Mouse (Mus musculus): ENCODE data around the gene Msi2.

Gene Msi2

DNA sequence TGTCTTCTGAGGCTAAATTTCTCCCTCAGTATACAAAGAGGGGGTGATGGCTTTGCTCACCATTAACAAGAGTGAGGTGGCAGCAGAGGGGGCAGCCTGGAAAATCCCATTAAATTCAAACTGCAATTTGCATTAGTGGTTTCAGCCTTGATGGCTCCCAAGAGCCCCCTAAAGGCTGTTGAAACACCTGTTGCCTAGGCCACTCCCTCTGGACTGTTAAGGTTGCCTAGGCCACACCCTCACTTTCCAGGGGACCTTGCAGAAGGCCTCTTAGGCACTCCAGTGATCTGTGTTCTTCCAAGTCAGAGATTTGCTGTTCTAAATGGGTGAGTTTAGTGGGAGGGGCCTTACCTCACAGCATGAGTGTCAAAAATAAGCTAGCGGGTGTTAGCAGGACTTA lies 232.3 kb downstream of the Msi2 start:
- DNase-seq (ENCODE audit: low read depth, low spot score) = no peak

DNA sequence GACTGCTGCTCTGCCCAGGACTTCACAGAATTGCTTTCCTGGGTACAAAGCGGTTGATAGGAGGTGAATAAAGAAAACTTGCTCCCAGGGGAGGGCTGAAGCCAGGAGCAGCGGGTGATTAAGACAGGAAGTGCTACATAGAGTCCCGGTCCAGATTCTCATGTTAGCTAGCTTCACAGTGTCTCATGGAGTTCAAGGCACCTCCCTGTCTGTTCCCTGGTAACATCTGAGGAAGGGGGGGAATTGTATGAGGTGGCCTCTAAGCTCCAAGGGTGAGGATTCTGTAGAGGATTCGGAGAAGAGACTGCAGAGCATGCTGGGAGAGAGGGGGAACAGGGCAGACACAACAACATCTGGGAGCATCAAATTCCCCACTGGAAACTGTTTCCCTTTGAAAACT lies 233.2 kb downstream of the Msi2 start:
- DNase-seq (ENCODE audit: low read depth, low spot score) = no peak

DNA sequence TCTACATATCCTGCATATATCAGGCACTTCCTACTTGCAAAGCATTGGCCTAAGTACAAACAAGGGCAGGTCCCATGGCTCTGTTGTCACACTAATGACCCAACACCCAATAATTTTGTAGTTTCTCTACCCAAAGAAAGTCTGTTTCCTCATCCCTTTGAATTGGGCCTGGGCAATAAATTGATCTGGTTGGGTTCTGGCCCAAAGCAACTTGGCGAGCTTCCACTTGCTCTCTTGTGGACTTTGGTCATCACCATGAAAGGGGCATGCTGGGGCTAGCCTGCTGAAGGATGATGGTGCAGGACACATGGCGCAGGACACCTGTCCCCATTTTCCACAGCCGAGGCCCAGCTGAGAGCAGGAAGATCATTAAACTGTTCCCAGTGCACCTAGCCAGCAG lies 234.3 kb downstream of the Msi2 start:
- DNase-seq (ENCODE audit: low read depth, low spot score) = no peak

DNA sequence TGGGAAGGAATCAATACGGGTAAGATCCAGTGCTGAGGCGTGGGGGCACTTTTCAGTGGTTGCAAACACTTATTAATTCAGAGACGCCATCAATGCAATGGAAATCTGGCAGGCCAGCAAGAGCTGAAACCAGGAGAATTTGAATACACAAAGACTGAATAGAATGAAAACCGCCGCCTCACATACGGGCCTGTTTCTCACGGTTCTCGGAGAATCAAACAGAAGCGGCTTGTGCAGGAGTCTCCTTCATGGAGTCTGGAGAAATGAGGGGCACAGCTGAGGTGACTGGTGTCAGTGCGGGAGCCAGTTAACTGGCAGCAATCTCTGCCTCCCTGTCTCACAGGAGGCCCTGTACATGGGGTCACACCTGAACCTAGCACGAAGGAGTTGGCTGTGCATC lies 235.7 kb downstream of the Msi2 start:
- no peak for DNase-seq (ENCODE audit: low read depth, low spot score)

DNA sequence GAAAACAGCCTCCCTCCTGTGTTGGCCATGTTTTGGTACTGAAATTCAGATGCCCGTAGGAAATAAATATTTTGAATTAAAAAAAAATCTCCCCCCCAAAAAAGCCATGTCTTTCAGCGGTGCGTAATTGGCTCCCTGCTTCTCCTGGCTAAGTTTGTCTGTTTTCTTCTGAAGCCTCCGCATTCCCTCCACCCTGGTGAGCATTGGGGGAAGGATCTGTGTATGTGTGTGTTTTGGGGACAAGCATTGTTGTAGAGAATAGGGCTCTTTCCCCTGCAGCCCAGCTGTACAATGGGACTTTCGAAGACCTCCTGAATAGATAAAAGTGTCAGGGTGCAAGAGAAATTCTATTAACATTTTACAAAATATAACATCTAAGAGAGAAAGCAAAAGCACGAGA lies 236.1 kb downstream of the Msi2 start:
- DNase-seq (ENCODE audit: low read depth, low spot score) = no peak

DNA sequence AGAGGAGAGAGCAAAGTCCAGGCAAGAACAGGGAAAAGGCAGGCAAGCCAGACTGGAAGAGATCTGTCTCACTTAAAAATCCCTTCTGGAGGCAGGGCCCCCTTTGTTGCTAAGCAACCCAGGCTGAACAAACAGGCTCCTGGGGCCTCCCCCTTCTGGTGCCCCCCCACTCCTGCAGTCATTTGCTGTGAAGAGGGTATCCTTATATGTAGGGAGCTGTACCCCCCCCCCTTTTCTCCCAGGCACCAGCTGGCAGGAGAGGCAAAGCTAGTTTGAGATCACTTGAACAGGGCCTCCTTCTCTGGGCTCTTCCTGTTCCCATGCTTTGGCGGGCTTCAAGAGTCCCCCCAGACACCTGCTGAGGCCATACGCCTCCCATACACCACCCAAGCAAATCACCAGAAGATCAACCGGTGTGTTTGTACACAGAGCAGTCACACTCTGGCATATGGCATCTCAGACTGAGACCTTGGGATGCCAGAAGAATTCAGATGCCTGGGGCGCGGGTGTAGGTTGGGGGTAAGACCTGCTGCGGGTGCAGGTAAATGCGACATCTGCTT lies 236.6 kb downstream of the Msi2 start:
- DNase-seq (ENCODE audit: low read depth, low spot score) = no peak

DNA sequence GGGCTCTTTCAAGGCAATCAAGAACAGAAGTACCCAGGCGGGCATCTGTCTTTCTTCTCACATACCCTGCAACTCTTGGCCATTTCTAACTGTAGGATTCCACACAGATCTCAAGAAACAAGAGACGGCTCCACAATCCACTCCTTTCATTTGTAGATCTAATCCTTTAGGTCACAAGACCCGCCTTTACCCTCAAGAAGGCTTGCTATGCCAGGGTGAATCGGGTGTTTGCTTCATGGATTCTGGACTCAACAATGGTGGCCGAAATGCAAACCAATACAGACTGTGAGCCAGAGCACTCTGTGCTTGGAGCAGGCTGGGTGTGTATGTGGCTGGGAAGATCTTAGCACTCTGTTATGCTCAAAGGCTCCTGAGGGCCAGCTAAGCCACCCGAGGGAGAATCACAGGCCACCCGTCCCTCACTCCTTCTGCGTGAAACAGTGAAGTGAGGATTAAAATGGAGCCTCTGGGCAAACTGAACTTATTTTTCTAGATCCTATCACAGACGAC lies 237.2 kb downstream of the Msi2 start:
- DNase-seq (ENCODE audit: low read depth, low spot score) = no peak

DNA sequence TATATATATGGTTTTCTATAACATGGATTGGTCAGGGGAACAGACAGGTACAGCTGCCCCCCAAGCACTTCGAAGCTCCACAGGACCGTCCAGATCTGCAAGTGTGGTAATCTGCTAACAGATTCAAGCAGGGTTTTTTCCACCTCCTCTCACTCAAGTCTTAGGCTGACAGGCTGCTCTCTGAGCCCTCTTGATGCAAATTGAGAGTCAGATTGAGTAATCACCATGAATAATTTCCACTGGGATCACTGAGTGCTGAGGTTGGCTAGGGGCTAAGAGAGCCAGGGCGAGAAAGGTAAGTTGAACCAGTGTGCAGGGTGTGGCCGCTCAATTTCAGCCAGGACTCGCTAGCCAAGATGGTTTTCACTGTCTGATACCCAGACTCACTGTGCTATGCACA lies 238.8 kb downstream of the Msi2 start:
- no peak for DNase-seq (ENCODE audit: low read depth, low spot score)

DNA sequence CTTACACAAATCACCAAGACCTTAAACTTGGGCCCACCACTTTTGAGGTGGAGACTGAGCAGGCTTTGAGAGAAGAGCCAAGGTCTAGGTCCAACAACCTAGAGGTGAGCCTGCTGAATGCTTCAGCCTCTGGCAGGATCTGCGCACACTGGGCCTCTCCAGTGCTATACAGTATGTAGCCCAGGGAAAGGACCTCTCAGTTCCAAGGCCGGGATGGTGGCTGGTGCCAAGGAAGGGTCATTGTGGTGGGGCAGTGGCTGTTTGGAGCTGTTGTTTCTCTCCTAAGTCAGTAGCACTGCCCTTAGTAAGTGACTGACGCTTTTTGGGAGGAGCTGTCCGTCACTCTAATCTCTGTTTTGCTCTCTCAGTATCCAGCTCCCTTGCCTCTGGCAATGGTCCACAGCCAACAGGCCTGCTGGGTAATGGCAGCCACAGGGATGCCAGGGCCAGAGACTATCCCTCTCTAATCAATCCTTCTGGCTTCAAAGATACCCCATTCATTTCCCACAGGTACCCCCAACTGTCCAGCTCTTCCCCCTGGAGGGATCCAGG lies 243.3 kb downstream of the Msi2 start:
- no peak for DNase-seq (ENCODE audit: low read depth, low spot score)

DNA sequence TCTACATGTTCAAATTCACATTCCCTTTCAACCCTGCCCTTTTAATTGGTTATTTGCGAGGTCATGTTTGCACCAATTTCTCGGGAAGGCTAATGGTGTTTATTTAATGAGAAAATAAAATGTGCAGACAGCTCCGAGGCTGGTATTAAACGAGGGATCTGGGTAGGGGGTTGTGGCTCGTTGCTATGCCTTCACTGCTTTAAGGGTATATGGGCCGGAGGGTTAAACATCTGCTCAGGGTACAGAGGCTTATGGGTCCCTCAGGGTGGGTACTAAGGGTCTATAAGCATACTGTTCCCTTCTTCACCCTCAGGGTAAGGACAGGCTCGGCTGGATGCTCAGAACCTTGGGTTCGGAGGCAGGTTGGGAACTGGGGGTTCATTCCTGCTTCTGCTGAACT lies 245.6 kb downstream of the Msi2 start:
- DNase-seq (ENCODE audit: low read depth, low spot score) = no peak

DNA sequence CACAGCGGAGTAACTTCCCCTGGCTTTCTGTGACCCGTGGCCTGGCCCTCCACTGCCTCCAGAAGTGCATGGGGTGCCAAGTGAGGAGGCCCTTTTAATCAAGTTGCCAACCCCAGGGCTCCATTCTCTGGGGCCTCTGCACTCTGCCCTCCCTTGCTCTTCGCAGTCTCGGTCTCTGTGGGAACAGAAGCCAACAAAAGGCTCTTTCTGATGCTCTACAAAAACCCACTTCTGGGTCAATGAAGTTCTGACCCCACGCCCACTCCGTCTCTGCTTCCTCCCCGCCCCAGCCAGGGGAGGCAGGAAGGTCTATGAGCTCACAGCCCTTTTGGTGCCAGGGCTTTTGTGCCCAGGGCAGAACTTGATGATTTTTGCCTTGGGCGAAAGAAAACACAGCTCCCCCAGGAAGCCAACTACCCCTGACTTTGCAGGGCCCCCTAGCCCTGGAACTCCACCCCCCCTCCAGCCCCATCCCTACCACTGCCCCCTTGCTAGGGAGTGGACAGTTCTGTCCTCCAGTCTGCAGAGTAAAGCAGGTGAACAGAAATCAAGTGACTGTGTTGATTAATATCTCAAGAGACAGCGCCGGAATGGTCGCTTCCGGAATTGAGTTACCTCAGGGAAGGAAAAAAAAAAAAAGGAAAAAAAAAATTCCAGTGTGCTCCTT lies 246.2 kb downstream of the Msi2 start:
- DNase-seq (ENCODE audit: low read depth, low spot score) = no peak

DNA sequence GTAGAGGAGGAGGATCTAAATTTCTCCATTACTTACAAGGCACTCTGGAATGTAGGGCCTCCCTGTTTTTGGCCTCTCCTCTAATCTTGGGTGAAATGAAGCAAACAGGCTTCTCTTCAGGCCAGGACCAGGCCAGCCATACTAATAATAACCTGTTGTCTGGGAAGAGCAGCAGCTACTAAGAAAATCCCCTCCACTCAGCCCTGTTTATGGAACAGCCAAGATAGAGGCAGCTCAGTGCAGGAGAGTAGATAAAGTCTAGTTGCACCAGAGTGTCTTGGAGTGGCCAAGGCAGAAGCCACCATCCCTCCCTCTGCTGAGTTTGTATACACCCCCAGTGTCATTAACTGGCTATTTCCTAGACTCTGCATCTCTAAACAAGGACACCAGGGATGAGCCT lies 247.7 kb downstream of the Msi2 start:
- DNase-seq (ENCODE audit: low read depth, low spot score) = no peak

DNA sequence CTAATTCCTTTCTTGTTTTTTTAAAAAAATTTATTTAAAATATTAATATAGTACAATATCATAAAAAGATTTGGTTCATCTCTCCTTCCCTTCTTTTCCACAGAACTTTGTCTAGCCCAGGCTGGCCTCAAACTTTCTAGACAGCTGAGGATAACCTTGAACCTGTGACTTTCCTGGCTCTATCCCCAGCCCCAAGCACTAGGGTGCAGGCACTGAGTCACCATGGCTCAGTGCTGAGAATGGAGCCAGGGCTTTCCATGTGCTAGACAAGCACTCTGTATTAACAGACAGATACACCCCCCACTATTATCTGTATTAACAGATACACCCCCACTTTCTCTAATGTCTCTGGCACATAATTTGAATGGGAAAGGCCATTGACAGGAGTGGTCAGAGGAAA lies 249.3 kb downstream of the Msi2 start:
- DNase-seq (ENCODE audit: low read depth, low spot score) = no peak

DNA sequence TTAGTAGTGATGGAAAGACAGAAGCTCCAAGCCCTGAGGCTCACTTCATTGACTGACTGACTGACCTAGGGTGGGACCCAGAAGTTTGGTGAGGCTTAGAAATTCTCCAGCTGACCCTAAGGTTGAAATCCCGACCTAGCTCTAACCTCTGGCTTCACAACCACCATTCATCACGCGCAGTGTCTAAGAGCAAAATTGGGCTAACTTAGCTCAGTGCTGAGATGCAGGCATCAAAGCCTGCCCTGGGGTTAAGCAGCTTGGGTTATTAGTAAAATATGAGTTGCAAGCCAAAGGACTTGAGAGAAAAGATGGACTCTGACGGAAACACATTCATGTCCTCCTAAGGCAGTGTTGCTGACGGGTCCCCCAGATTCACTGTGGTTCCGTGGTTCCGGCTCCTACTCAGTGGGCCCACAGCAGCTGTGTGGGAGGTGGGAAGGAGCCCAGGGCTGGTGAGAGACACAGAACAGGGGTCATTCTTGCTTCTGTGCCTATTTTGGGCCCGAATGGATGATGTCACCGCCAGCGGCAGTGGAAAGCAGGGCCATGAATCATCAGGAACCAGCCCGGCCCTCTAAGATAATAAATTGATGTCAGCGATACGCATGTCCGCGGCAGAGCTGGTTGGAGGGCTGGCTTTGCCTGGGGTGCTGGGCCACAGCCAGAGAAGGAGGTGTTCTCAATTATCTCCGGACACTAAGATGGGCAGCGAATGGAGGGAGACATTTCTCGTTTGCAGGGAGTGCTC lies 250.6 kb downstream of the Msi2 start:
- DNase-seq (ENCODE audit: low read depth, low spot score) = no peak

DNA sequence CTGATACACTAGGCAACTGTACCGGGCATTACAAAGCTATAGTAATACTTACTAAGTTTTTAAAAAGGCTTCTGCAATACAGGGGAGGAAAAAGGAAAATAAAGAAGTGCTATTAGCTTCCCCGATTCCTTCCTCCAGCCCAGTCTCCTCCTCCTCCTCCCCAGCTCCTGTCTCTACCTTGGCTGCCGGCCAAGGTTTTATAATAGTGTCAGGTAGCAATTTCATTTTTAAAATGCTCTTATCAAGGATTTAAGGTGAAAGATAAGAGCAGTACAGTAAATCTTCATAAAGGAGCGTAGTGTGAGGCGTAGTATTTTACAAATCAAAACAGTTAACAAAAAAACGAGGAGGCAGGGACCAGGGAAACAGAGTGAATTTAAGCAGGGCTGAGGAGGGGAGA lies 254.4 kb downstream of the Msi2 start:
- no peak for DNase-seq (ENCODE audit: low read depth, low spot score)

DNA sequence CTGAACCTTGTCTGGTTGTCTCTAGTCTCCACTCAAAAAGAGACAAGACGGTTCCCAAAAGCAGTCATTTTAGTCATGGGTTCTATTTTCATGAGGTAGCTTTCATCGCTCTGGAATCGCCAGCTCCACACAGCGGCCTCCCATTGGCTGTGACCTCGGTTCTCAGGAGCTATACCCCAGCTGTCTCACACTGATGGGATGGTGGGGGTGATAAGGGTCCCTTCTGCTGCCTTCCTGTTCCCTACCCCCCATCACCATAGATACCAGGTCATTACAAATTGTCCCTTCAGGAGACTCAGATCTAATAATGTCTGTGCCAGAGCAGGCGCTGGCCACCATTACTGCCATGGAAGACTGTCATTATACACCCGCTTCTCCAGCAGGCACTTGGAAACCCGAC lies 255.5 kb downstream of the Msi2 start:
- DNase-seq (ENCODE audit: low read depth, low spot score) = no peak

DNA sequence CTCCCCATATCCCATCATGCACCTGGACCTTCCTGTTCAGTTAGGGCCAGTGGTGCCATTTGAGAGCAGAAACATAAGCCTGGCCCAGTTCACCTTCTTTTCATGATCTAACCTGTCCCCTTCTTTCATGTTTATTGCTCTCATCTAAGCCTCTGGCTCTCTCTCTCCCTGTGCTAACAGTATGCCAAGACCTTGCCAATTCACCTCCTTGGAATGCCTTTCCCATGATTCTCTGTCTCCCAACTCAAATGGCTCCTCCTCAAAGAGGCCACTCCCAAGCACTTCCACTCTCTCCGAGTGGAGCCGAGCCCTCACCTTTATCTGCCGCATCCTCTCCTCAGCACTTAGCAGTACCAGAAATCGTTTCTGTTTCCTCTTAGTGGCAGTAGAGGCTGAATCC lies 256.7 kb downstream of the Msi2 start:
- DNase-seq (ENCODE audit: low read depth, low spot score) = no peak

DNA sequence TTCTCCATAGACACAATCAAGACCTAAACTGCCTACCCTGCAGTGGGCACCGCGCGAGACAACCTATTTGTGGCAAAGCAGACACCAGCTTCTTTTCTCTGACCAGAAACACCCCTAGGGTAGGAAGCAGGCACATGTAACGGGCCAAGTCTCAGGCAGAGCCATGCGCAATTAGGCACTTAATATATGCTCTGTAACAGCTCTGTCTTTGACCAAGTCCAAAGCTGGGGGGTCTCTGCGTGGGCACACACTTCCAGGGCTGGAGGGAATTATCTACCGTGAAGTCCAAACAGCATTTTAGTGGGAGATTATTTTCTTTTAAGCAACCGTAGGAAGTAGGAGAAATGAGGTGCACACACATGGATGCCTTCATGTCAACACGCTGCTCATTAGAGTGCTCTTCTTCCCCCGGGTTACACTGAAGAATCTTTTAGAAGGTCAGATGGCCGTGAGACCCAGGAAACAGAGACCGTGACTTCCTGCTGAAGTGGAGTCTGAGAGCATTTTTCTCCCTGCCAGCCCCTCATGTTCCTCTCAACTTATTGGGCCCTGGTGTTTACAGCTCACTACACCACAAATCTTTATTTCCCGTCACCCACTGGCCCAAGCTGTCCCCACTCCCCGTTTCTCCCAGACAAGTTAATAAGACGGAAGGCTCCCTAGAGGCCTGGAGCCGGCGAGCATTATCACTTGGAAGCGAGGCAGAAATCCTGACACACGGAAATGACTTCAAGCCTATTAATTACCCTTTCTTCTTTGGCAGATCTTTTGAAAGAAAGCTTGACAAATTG lies 258.2 kb downstream of the Msi2 start:
- DNase-seq (ENCODE audit: low read depth, low spot score) = no peak

DNA sequence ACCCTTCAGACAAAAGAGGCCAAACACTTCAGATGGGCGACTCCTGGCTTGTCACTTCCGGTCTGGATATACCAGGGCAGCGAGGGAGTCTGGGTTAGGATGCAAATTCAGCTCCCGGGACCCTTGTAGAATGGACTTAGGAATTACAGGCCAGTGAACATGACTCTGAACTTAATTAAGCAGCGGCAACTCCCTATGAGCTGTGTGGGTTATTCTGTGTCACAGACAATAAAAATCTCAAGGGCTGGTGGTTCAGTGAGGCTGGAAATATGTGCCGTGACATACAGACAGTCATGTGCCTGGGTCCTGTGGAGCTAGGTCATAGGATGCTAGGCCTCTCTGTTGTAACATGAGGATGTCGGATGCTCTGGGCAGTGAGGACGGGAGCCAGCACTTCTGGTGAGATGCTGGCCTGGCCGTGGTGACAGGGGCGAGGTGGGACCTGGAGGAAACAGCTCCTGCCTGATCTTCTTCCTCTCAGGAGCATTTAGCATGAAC lies 261.0 kb downstream of the Msi2 start:
- DNase-seq (ENCODE audit: low read depth, low spot score) = no peak

DNA sequence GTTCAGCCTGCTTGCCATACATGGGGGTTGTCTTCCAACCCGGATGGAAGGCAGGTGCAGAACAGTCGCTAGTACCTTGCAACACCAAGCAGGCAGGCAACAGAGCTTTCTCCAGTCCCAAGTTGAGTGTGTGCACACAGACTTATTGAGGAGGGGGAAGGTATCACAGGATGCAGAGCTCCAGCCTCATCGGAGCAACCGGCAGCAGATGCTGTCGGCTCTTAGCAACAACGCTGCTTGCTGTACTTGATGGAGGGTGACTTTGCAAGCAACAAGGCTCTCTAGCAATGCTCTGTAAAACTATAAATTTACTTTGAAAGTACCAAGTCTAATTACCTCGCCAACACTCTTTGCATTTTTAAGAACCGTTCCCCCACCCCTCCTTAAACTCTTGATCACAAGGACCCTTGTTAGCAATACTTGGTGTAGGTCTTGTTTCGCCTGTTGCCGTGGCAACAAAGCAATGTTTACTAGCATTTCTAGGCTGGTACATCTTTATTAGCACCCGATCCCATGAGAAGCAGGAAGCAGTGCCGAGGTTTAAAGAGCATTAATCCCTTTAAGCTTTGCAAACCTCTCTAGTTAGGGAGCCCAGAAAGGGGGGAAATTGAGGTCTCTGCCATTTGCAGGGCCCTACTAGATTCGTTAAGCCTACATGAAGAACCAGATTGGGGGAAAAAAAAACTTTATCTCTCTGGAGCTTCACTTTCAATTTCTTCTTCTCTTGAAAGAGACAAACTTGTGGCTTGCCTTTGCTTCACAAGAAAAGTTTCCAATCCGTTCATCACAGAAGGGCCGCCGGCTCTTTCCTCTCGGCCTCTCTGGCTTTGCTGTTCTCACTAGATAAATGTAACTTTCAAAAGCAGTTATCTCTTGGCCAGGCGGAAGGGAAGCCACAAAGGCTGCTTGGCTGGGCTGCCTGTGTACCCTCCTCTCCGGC lies 263.2 kb downstream of the Msi2 start:
- DNase-seq (ENCODE audit: low read depth, low spot score) = no peak

DNA sequence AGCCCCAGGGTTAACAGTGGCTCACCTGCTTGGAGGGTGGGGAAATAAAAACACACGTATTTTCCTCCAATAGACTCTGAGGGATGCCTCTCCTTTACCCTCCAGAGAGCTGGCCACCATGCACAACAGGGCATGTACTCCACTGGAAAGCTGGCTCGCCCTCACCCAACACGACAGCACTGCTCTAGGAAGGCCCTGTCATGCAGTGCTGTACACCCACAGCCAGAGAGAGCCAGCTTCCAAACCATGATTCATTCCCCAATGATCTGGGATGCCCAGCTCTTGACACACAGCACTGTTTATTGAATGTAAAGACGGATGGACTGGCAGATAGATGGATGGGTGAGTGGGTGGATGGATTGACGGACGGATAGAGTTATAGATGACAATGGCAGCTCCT lies 269.1 kb downstream of the Msi2 start:
- DNase-seq (ENCODE audit: low read depth, low spot score) = no peak
